Mouse (Mus musculus) right cerebral cortex, postnatal 10 days (tissue): ENCODE measurements at regions not wholly inside any gene's neighbourhood (a gene's known extent, or its start where the extent isn't known, plus 50 kb on each side); places are given as distances from the start of the nearest gene placed in this dataset.

Experiments
- DNase-seq, 2 experiments: peaks; one replicate each; pipeline ENCODE4 v3.0.0; 2021; ENCODE audit warnings: low spot score in 2 of 2

DNA sequence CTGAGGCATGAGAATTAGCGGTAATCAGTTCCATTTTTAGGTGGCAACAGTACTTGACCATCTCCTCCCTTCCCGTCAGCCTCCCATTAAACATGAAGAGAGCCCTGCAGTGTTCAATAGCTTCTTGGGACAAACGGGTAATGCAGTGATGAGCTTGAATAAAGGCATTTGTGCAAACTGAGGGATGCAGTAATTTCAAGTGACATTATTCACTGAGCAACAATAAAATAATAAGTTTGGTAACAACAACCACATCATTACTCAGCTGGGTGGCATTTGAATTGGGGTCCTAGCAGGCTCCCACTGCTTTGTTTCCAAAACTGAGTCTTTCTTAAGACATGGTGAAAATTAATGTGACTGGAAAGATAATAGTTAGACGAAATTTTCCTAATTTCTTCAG, 315.2 kb upstream of the C030005K15Rik start:
- DNase-seq: no peak

DNA sequence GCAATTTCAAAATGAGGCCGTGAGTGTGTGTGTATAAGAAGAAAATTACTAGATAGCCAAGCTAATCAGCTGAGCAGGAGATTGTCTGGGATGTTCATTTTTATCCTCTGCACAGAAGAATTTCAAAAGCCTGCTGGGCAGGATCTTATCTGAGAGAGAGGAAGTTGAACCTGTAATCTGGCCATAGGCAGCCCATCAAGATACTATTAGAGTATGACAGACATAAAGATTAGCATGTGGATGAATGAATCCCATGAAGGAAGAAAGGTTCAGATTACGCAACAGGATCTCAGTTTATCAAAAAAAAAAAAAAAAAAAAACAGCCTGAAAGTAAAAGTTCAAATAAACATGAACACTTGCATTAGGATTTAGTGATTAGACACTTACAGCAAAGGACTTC, 317.3 kb upstream of the C030005K15Rik start:
- DNase-seq: no peak

DNA sequence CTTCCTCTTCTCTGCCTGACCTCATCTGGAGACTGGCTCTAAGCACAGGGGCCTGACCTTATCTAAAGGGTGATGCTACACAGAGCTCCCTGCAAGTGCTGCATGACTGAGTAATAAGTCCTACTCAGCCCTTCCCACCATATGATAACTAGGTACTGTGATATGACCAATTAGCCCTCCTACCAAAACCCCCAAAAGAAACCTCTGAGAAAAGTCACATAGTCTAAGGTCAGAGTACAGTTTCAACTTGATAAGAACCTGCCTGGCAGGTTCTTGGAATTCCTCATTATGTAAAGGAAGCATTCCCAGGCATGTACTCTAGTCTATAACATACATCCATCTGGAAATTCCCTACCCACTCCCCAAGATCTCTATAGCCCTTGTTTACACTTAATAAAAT, 318.0 kb upstream of the C030005K15Rik start:
- no peak for DNase-seq

DNA sequence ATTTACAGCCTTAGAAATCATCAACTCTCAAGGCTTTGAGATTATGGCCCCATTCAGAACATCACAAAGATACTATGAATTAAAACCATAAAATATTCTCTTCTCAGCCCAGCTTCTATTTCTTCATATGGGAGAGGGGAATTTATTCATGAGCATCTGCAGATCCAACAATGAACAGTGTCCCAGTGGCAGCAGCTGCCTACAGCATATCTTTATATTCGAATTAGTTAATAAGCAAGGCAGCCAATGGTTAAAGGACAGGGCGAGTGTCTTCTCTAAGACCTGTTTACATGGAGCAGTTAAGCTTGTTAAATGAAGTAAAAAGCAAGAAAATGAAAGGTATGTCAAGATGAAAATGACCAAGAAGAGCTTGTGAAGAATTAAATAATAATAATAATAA, 346.9 kb upstream of the C030005K15Rik start:
- DNase-seq: no peak

DNA sequence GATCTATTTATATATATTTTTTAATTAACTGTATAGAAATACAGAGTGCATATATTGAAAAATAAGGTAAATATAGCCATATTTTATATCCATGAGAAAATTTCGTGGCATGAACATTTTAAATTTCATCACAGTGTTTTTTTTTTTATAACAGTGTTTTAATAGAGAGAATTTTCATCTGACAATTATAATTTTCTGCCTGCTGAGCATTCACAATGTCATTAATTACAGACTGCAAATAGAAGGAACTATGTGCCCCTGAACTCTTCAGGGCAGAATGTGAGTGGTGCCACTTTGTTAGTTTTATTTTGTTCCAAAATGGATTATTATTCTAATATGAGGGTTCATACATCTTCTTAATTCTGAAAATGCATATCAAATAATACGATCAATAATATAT, 358.3 kb upstream of the C030005K15Rik start:
- no peak for DNase-seq

DNA sequence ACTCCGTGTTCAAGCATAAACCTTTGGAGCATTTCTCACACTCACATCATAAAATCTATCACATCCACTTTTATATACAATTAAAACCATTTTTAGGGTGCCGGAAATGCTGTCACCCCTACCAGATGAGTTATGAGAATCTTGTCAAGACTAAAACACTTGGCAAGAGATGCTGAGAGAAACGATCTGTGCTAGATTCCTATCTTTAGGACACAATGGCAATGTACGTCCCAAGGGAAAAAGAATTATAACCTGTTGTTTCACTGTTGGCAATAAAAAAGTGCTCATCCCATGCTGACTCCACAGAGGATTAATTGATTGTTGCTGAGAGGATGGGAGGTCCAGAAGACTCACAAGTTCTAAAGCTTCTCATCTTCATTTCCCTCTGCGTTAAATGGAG, 389.7 kb upstream of the C030005K15Rik start:
- DNase-seq: no peak

DNA sequence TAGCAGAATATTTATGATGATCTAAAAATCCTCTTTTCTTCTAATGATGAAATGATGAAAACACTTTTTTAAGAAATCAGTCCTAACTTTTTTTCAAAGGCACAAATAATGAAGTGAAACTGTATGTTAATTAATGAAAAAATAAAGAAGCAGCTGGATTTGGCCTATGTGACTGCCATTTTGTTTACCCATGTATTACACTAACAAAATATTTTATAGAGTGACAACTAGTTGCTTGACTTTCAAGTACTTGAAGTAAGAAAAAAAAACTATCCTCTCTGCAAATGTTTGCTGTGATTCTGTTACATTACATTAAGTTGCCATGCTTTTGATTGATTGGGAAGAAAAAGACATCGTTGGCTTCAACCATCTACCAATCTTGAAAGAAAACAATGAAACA, 399.2 kb upstream of the C030005K15Rik start:
- no peak for DNase-seq

DNA sequence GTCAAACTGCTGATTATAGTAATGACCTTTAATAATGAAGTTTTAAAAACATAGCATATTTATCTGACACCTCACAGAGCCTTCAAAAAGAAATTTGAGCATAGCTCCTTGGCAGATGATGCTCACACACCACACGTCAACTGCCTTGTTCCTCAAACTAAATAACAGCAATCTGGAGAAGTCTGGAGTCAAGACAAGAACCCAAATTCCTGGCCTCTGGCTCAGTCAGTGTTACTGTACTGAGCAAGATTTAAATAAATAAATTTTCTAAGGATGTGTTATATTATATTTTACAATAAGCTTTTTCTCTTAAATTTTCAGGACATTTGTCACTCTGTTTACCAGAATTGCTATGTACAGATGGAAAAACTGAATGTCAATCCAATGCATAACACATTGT, 408.5 kb upstream of the C030005K15Rik start:
- no peak for DNase-seq

DNA sequence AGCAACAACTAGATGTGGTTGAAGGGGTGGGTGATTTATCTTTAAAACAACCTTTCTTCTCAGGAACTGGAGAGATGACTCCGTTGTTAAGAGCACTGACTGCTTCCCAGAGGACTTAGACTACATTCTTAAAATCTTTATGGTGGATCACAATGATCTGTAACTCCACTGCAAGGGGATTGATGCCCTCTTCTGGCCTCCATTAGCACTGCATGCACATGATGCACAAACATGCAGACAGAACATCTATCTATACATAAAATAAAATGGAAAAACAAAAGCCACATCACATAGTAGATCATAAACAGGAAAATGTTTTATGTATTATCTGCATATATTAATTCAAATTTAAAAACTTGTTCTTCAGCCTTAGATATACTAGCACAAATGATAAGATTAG, 419.2 kb upstream of the C030005K15Rik start:
- DNase-seq: no peak

DNA sequence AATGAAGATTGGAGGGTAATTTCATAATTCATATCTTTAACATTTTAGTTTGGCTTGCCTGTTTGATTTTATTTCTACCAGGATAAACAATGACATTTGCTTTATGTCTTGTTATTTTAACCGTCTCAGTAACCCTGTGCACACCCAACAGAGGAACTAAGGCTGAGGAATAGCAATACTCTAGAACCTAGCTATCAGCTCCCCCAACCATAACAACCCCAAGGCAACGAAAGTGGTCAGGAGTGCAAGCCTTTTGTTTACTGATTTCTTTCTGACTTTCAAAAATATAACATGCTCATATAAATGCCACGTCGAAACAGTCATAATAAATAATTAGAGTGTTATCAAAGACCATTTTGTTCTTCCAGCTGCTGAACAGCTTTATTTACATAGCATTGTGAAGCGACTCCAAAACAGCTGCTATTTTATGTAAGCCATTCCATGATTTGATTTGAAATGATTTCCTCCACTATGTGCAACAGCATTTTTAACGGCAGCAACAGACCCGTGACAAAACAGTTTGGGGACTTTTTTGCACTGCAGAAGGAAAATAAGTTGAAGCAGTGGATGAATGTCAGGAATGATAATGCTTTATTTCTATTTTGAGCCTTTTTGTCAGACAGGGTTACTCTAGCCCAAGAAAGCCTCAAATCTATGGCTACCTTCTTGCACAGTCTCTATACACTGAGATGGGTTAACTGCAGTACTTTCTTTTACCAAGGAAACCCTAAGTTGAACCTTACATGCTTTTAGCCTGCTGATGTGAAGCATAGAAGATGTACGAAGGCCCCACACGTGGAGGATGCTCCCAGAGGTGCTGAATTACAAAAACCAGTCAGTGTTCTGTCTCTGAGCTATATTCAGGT, 420.7 kb upstream of the C030005K15Rik start:
- DNase-seq: no peak

DNA sequence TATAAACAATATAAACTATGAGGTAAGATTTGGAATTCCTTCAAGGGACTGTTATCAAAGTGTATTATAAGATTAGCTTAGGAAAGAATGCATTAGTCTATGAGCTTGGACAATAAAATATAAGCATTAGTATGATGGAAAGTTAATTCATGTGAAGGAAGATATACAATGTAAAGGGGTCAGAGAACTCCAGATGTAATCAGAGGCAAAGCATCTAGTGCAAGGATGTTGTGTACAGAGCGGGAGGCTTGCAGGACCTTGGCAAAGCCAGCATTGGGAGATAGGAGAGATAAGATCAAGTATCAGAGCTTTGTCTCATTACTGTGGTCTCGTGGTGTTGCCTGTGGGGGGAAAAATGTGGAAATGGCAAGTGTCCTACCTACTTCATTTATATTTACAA, 429.4 kb upstream of the C030005K15Rik start:
- DNase-seq: no peak

DNA sequence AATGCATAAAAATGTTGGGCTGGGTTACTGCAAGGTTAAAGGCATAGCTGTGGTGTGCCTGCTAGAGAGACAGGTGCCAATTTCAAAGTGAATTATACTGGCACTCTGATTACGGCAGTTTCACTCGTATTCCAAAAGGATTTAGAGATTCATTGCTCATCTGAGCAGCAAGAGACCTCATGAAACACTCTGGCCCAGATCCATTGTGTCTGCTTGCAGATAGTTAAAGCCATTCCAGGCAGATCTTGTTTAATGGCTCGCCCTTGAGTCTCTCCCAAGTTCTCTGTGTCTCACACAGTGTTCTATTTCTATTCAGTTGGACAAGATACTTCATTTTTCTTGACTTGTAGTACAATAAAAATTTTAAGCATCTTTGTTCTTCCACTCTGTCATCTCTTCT, 459.1 kb upstream of the C030005K15Rik start:
- DNase-seq: no peak

DNA sequence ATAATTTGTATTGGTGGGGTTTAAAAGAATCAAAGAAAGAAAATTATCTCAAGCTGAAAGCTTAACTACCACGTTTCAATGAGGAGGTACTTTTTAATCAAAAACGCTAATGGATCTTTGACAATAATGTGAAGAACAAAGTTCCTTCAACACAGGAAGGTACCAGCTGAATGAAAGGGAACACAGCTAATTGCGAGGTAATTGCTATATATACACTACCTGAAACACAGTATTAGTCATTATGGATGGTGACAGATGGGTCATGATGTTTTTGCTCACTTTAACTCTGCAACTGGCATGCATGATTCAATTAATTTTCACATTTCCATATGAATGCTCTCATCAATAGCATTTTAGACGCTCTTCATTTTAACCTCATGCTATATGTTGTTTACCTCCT, 470.3 kb upstream of the C030005K15Rik start:
- DNase-seq: no peak

DNA sequence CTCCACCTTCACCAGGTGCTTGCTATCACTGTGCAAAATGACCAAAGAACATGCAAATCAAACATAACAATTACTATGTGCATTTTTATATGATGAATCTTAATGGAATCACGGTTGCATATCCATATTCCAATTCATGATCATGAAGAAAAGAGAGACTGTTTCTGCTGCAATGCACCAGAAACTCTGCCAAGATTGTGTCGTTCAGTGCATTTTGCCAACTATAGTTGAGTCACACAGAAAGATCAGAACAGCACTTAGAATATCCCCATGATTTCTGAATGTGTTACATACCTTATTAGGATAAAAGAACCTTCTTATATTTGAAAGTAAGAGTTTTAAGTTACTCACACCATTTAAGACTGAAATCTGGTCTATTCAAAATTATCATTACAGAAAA, 483.7 kb upstream of the C030005K15Rik start:
- no peak for DNase-seq

DNA sequence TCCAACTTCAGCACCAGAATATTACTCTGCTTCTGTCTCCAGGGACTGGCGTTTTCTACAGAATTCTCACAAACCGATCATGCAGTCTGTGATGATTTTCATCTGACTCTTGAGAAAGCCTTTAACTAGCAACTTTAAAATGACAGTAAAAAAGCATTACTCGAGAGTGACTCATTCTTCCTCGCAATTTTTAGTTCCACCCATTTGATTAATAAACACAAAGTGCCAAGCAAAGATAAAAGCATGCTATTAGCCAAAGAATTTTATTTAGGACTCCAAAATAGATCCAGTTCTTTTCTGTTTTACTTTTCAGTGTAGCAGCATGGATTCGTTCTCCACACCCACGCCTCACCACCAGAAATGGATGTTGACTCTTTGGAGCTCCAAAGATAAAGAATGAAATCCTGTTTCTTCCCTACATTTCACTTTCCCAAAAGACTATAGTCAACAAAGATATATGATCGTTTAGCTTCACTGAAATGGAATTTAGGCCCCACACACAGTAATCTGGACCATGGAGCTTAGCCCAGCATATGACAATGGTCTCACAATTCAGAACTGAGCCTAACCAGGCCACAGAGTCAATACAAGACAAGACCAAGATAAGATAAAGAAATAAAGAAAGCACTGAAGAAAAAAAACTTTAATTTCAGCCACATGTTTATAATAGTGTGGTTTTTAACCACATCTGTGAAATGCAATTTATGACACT, 486.5 kb upstream of the C030005K15Rik start:
- DNase-seq: peak in 1 of 2 experiments; percentile 21

DNA sequence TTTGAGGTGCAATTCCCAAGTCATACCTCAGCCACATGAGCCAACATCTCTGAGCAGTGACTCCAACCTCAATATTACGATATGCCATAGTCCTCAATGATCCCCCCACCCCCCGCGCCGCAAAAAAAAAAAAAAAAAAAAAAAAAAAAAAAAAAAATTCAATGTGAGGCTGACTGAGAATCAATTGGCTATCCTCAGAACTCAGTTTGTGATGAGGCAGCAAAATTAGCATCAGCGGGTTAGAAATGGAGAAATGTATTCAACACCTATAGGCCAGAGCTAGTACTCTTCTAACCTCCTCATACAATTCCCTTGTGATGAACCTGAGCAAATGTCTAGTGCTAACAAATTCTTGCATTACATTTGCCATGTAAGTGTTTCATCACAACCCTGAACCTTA, 504.5 kb upstream of the C030005K15Rik start:
- DNase-seq: no peak

DNA sequence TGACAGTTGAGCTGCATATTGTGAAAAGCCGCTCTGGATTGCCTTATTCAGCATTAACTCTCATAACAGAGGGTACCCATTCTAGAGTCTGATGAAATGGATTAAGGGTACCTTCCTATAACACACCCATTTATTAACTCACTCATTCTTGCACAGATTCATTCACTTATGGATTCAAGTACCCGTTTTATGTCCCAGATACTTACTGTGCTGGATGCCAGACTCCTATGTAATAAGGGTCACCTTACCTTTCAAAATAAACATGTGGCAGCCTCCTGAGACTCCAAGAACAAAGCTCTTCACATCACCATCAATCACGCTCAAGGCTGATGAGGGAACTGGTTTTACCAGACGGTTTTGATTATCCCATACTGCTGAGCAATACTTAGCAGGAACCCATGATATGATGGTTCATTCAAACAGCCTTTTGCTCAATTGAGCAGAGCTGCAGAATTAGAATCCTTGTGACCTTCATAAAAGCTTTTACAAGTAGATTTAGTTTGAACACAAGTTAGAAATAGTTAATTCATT, 505.2 kb upstream of the C030005K15Rik start:
- no peak for DNase-seq

DNA sequence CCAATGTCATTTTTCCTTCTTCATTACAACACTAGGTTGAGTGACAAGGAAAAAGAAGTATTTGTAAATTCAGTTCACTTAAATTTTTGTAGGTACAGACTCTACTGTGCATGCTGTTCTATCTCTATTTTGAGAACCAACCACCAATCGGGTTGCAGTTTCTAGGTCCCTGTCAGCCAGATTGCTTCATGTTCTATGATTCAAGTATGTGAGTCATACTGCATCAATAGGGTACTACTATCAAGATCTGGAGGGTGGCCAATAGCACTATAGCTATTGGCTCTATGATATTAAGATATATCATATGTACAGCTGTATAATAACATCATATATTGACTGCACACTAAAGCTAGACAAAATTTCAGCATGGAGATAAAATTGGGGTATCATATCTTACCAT, 521.8 kb upstream of the C030005K15Rik start:
- DNase-seq: no peak

DNA sequence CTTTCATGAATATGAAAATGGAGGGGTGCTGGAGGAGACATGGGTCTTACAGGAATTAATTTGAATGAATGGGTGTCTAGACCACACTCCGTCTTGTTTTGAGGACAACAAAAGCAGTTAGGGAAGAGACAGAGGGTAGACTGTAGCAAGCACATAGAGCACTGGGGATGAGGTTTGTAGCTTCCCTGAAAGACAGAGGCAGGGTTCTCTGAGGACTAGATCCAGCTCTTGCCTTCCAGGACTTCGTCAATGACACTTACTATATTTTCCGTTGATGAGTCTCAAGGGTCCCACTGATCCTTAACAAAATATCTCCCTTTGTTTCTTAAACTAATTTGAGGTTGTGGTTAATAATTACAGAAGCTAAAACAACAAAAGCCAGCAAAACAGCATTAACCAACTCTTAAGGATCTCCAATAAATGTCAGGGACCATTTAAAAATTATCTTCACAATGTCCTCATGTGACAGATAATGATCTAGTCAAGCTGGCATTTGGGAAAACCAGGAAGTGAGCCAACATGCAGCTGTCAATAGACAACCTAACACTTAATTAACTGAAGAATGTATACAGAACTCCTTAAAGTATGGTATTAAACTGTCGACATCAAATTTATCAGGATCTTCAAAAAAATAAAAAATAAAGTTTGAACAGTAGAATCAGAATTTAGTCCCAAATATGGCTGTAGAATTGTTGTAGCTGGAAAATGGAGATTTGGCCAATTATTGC, 531.6 kb upstream of the C030005K15Rik start:
- no peak for DNase-seq

DNA sequence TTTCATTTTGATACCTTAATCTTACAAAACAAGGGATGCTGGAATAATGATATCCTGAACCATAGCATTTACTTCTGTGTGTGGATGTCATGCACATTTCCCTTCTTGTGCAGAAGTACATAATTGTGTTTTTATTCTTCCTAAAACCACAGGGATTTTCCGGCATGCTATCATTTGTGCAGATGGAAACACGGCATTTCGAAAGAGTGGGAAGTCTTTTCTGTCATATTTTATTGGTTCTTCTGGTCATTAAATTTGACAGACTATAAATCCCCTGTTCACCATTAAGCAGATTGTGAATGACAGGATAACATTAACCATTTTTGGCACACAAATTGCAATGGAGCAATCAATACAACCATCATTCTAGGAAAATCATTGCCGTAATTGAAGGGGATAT, 532.7 kb upstream of the C030005K15Rik start:
- DNase-seq: no peak

DNA sequence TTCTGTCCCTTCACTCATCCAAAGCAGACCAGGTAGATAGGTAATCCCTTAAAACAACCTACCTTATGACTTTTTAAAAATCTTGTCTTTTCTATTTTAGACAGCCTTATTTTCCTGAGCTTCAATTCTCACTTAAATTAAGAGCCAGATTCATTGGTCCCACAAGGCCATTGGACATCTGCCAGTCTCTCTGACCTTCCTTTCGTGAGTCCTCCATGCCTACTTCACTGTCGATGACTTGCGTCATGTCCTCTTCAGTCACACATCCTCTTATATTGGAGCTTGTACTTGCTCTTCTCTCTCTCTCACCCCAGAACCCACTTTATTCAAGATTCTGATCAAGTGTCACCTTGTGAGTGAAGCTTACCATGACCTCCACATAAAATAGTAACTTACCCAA, 542.0 kb upstream of the C030005K15Rik start:
- no peak for DNase-seq

DNA sequence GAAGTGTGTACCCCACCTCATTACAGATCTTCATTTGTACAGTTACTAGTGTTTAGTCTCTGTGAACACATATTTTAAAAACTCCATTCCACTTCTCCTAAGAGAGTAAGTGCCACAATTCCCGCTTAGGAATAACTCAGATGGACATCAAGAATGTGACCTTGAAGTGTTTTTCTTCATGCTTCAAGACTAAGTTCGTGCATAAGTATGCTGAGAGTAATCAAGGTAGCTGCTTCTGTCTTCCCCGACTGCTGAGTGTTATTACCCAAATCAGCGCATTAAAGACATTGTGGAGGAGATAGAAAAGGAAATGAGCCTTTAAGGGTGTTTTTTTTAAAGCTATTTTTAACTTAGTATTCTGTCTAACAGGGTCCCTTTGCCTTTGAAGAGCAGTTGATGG, 565.1 kb upstream of the C030005K15Rik start:
- DNase-seq: no peak
